Mouse (Mus musculus) heart, adult 11 months (tissue): ENCODE results near the gene Cmas.

Experiments used
- DNase-seq: peaks from one replicate; pipeline ENCODE4 v3.0.0; 2022

Cmas gene

GRCm38 (mm10) chr6:142752331-142753246 lies 3.9 kb upstream of the Cmas start:
- DNase-seq = peak; percentile 94

- no peak for DNase-seq
Measured at GRCm38 (mm10) chr6:142757334-142757965, 964 bp downstream of the Cmas start.

- no peak for DNase-seq
Measured at GRCm38 (mm10) chr6:142757976-142758375, 1.5 kb downstream of the Cmas start.

- DNase-seq = no peak
Measured at GRCm38 (mm10) chr6:142758562-142758961, 2.1 kb downstream of the Cmas start.

- DNase-seq = no peak
Measured at GRCm38 (mm10) chr6:142759633-142760032, 3.1 kb downstream of the Cmas start.

- no peak for DNase-seq
Measured at GRCm38 (mm10) chr6:142764933-142765332, 8.4 kb downstream of the Cmas start.

GRCm38 (mm10) chr6:142767305-142767704 lies 10.8 kb downstream of the Cmas start:
- DNase-seq = no peak

GRCm38 (mm10) chr6:142769896-142770295 lies 13.4 kb downstream of the Cmas start:
- no peak for DNase-seq

- DNase-seq = no peak
Measured at GRCm38 (mm10) chr6:142771643-142772042, 15.2 kb downstream of the Cmas start.

GRCm38 (mm10) chr6:142773566-142773965 lies 17.1 kb downstream of the Cmas start:
- DNase-seq = no peak

GRCm38 (mm10) chr6:142776935-142777334 lies 20.4 kb downstream of the Cmas start:
- no peak for DNase-seq

GRCm38 (mm10) chr6:142779045-142779811 lies 22.7 kb downstream of the Cmas start:
- no peak for DNase-seq

GRCm38 (mm10) chr6:142779812-142780573 lies 23.5 kb downstream of the Cmas start:
- DNase-seq = no peak

- no peak for DNase-seq
Measured at GRCm38 (mm10) chr6:142780574-142781033, 24.1 kb downstream of the Cmas start.

GRCm38 (mm10) chr6:142781286-142781685 lies 24.8 kb downstream of the Cmas start:
- no peak for DNase-seq

GRCm38 (mm10) chr6:142785343-142785742 lies 28.9 kb downstream of the Cmas start:
- DNase-seq = no peak

GRCm38 (mm10) chr6:142786106-142786505 lies 29.6 kb downstream of the Cmas start:
- DNase-seq = no peak

- peak; percentile 72 for DNase-seq
Measured at GRCm38 (mm10) chr6:142788042-142788987, 31.8 kb downstream of the Cmas start.

- no peak for DNase-seq
Measured at GRCm38 (mm10) chr6:142789736-142790135, 33.2 kb downstream of the Cmas start.

- DNase-seq = peak; percentile 66
Measured at GRCm38 (mm10) chr6:142792241-142792968, 35.9 kb downstream of the Cmas start.

GRCm38 (mm10) chr6:142793468-142793867 lies 37.0 kb downstream of the Cmas start:
- DNase-seq = peak; percentile 52
